ENCODE assay signal across 8 mouse cellular contexts in genomic region chr15:79328939-79329275, GRCm38 (mm10). TPM values are rescaled to one million over a fixed set of nuclear protein-coding genes. Genes with fewer than 3 reads are reported as not detected.
DNase-seq lines count a peak whose midpoint lies in the region; ATAC-seq and TF ChIP-seq lines count a peak whose summit lies in the region.

No protein-coding gene starts in this region.

- H3K4me3 ChIP-seq in heart, embryonic 10.5 days: no peak overlapping the region
- no peak overlapping the region for H3K4me3 ChIP-seq in heart, embryonic 12.5 days
- no peak overlapping the region for H3K4me3 ChIP-seq in limb, embryonic 14.5 days (replicated peaks; ENCODE audit: low read length)

- 88% methylated on average over 4 of the region's 4 CpGs for WGBS in heart, embryonic 10.5 days
- WGBS in heart, embryonic 12.5 days: 81% methylated on average over 4 of the region's 4 CpGs
- 92% methylated on average over 4 of the region's 4 CpGs for WGBS in limb, embryonic 14.5 days

- no peak overlapping the region for H3K4me2 ChIP-seq in heart, embryonic 12.5 days
- peak overlapping the region; percentile 91; the same call in 1 of the 2 replicates for H3K4me2 ChIP-seq in limb, embryonic 14.5 days (replicated peaks; ENCODE audit: low read depth, low read length, severe bottlenecking)

- no peak for TF ChIP-seq POLR2A in limb, embryonic 14.5 days (IDR thresholded peaks at IDR 0.05; ENCODE audit: borderline replicate concordance, extremely low read depth, insufficient read depth, insufficient read length)

- H3K27ac ChIP-seq in heart, embryonic 10.5 days: peak overlapping the region; percentile 95; the same call in 1 of the 2 replicates
- H3K27ac ChIP-seq in heart, embryonic 12.5 days (ENCODE audit: poor library complexity, severe bottlenecking): no peak overlapping the region
- H3K27ac ChIP-seq in limb, embryonic 14.5 days (replicated peaks; ENCODE audit: low read depth, low read length): no peak overlapping the region

- H3K27me3 ChIP-seq in heart, embryonic 10.5 days (ENCODE audit: insufficient read depth, poor library complexity, severe bottlenecking): no peaks in the 10 kb centered on the region; the same call in 1 of the 2 replicates
- H3K27me3 ChIP-seq in heart, embryonic 12.5 days (replicated peaks): no peaks in the 10 kb centered on the region
- no peaks in the 10 kb centered on the region for H3K27me3 ChIP-seq in limb, embryonic 14.5 days (ENCODE audit: control insufficient read depth, insufficient read depth, low read length)

- DNase-seq in heart, embryonic 10.5 days (ENCODE audit: low spot score): no peak
- peak; percentile 50 for DNase-seq in 3T3-L1 (ENCODE audit: low read depth, low spot score)
- peak; percentile 33 for DNase-seq in c-Kit-positive CD71-positive TER-119-negative erythroid progenitor cells, embryonic 14.5 days (ENCODE audit: low read depth)
- DNase-seq in limb, embryonic 14.5 days (ENCODE audit: low spot score): no peak
- no peak for DNase-seq in spleen, postnatal 4 days (ENCODE audit: low spot score in 2 of 2)
- DNase-seq in adrenal gland, postnatal 14 days: no peak
- DNase-seq in adrenal gland, postnatal 4 days (ENCODE audit: low spot score in 2 of 2): no peak

- no peak overlapping the region for H3K9ac ChIP-seq in heart, embryonic 12.5 days
- no peak overlapping the region for H3K9ac ChIP-seq in limb, embryonic 14.5 days (ENCODE audit: low read depth, low read length, severe bottlenecking)

- peaks cover 36% of the 10 kb centered on the region for H3K4me1 ChIP-seq in heart, embryonic 10.5 days
- H3K4me1 ChIP-seq in heart, embryonic 12.5 days (replicated peaks): peaks cover 36% of the 10 kb centered on the region
- peaks cover 13% of the 10 kb centered on the region for H3K4me1 ChIP-seq in limb, embryonic 14.5 days (ENCODE audit: control insufficient read depth, insufficient read depth, low read length)

- H3K36me3 ChIP-seq in heart, embryonic 10.5 days: no peaks in the 10 kb centered on the region
- H3K36me3 ChIP-seq in heart, embryonic 12.5 days: no peaks in the 10 kb centered on the region
- no peaks in the 10 kb centered on the region for H3K36me3 ChIP-seq in limb, embryonic 14.5 days (ENCODE audit: control insufficient read depth, insufficient read depth, low read length)

- H3K9me3 ChIP-seq in heart, embryonic 10.5 days: no peaks in the 10 kb centered on the region
- no peaks in the 10 kb centered on the region for H3K9me3 ChIP-seq in heart, embryonic 12.5 days (replicated peaks)
- no peaks in the 10 kb centered on the region for H3K9me3 ChIP-seq in limb, embryonic 14.5 days (ENCODE audit: control insufficient read depth, low read length)

- no peak for ATAC-seq in heart, embryonic 12.5 days (ENCODE audit: insufficient number of reproducible peaks, low FRiP score)
- ATAC-seq in limb, embryonic 14.5 days (ENCODE audit: low FRiP score, low read depth): no peak

RNA-seq across cellular contexts. Expression of gene Pla2g6, which starts 0.7 kb away (rescaled TPM):
- 17.2 and 17.3 TPM in 2 replicates for polyA plus RNA-seq in heart, embryonic 10.5 days (2016; fragmentation: Nextera tagmentation; extraction: Ambion mirVana)
- polyA plus RNA-seq in heart, embryonic 12.5 days (2016; fragmentation: Nextera tagmentation; extraction: Ambion mirVana): 12.1 and 14.4 TPM in 2 replicates
- 21.8 and 27.2 TPM in 2 replicates for polyA plus RNA-seq in limb, embryonic 14.5 days (2012; rRNA removed)
- 12.7 and 14.7 TPM in 2 replicates for polyA plus RNA-seq in limb, embryonic 14.5 days (2014; fragmentation: Nextera tagmentation; extraction: Ambion mirVana)
- 22.1 and 26.0 TPM in 2 replicates for total RNA-seq in adrenal gland, postnatal 14 days (2021)
- total RNA-seq in adrenal gland, postnatal 4 days (2021): 10 to 100 TPM; 25.3 to 28.2 TPM

RNA-seq across cellular contexts. Expression of gene Maff, which starts 17.5 kb away (rescaled TPM):
- 1.6 and 2.0 TPM in 2 replicates for polyA plus RNA-seq in heart, embryonic 10.5 days (2016; fragmentation: Nextera tagmentation; extraction: Ambion mirVana)
- polyA plus RNA-seq in heart, embryonic 12.5 days (2016; fragmentation: Nextera tagmentation; extraction: Ambion mirVana): 1.9 and 2.6 TPM in 2 replicates
- polyA plus RNA-seq in limb, embryonic 14.5 days (2012; rRNA removed): 5.0 and 5.5 TPM in 2 replicates
- 3.0 and 3.6 TPM in 2 replicates for polyA plus RNA-seq in limb, embryonic 14.5 days (2014; fragmentation: Nextera tagmentation; extraction: Ambion mirVana)
- total RNA-seq in adrenal gland, postnatal 14 days (2021): 6.2 and 7.4 TPM in 2 replicates
- total RNA-seq in adrenal gland, postnatal 4 days (2021): 1 to 10 TPM; 3.2 to 4.6 TPM

RNA-seq across cellular contexts. Expression of gene Baiap2l2, which starts 43.6 kb away (rescaled TPM):
- polyA plus RNA-seq in heart, embryonic 10.5 days (2016; fragmentation: Nextera tagmentation; extraction: Ambion mirVana): 10.2 and 14.7 TPM in 2 replicates
- 9.3 and 11.9 TPM in 2 replicates for polyA plus RNA-seq in heart, embryonic 12.5 days (2016; fragmentation: Nextera tagmentation; extraction: Ambion mirVana)
- polyA plus RNA-seq in limb, embryonic 14.5 days (2012; rRNA removed): 11.7 TPM in 2 replicates
- 8.5 and 10.9 TPM in 2 replicates for polyA plus RNA-seq in limb, embryonic 14.5 days (2014; fragmentation: Nextera tagmentation; extraction: Ambion mirVana)
- 0.30 TPM in 1 of 2 replicates, not detected in the other for total RNA-seq in adrenal gland, postnatal 14 days (2021)
- total RNA-seq in adrenal gland, postnatal 4 days (2021): 1 to 10 TPM; 2.3 to 5.5 TPM

Comparison
In these comparisons a context has a peak if more than half of its experiments do, and no peak if none do; other contexts are left out.
1. DNase-seq: peak in 3T3-L1 (single experiment) and c-Kit-positive CD71-positive TER-119-negative erythroid progenitor cells, embryonic 14.5 days (single experiment); none in heart, embryonic 10.5 days (single experiment), limb, embryonic 14.5 days (single experiment), spleen, postnatal 4 days (0 of 2), adrenal gland, postnatal 14 days (single experiment) and adrenal gland, postnatal 4 days (0 of 2).